Mouse (Mus musculus) C2C12 (cell line): ENCODE results near the gene Gfra1.

Experiments used
- CTCF ChIP-seq: IDR thresholded peaks from one replicate; pipeline ENCODE4 v1.5.1; 2011; ENCODE audit not compliant: control insufficient read depth, insufficient read depth, insufficient read length
- MAX ChIP-seq: IDR thresholded peaks from one replicate; pipeline ENCODE4 v1.6.1; 2011; ENCODE audit warnings: mild to moderate bottlenecking, control low read depth
- MYOD1 ChIP-seq: IDR thresholded peaks from one replicate; pipeline ENCODE4 v1.6.1; 2011; ENCODE audit warnings: low read depth; ENCODE audit not compliant: control insufficient read depth, insufficient read length
- MYOG ChIP-seq: IDR thresholded peaks from one replicate; pipeline ENCODE4 v1.6.1; 2011; ENCODE audit not compliant: control insufficient read depth, insufficient read length; ENCODE audit errors: extremely low read depth
- USF1 ChIP-seq: IDR thresholded peaks from one replicate; pipeline ENCODE4 v1.6.1; 2011; ENCODE audit warnings: low read depth, mild to moderate bottlenecking, control low read depth, moderate library complexity

GRCm38 (mm10) chr19:58260934-58261333, 194.8 kb downstream of the Gfra1 start:
- TF ChIP-seq MYOD1 (no peak), CTCF (no peak), MAX (no peak), MYOG (no peak), USF1 (no peak)
